Mouse (Mus musculus) limb, embryonic 14.5 days (tissue): Measurements from ENCODE around the gene Fam234b. TPM values are rescaled to one million over a fixed set of nuclear protein-coding genes. Genes with fewer than 3 reads are reported as not detected.

ENCODE experiments used
- ATAC-seq: fragments of 200-750 bp; cut with Nextera tagmentation; 2 replicates; pipeline ENCODE4 v1.8.0; 2017; ENCODE audit warnings: low read depth, moderate number of reproducible peaks, moderate TSS enrichment; ENCODE audit not compliant: low FRiP score
- DNase-seq: peaks from one replicate; pipeline ENCODE4 v3.0.0-alpha.2; 2015; ENCODE audit warnings: low spot score
- H3K27ac ChIP-seq: fragments of 300-500 bp; sonication (generic); replicated peaks from 2 replicates; pipeline ENCODE4 v1.5.1; 2014; ENCODE audit warnings: low read depth, mild to moderate bottlenecking, low read length, moderate library complexity, mixed read lengths
- H3K27me3 ChIP-seq: fragments of 300-500 bp; sonication (generic); 2 replicates; pipeline ENCODE4 v1.6.1; 2014; ENCODE audit warnings: low read length, mixed read lengths; ENCODE audit not compliant: control insufficient read depth, insufficient read depth
- H3K36me3 ChIP-seq: fragments of 300-500 bp; sonication (generic); 2 replicates; pipeline ENCODE4 v1.6.1; 2014; ENCODE audit warnings: mild to moderate bottlenecking, low read length, moderate library complexity, mixed read lengths; ENCODE audit not compliant: control insufficient read depth, insufficient read depth
- H3K4me1 ChIP-seq: fragments of 300-500 bp; sonication (generic); 2 replicates; pipeline ENCODE4 v1.6.1; 2014; ENCODE audit warnings: antibody characterized with exemption, low read length, mixed read lengths; ENCODE audit not compliant: control insufficient read depth, insufficient read depth
- H3K4me2 ChIP-seq: fragments of 300-500 bp; sonication (generic); replicated peaks from 2 replicates; pipeline ENCODE4 v1.6.1; 2014; ENCODE audit warnings: low read depth, mild to moderate bottlenecking, low read length, moderate library complexity; ENCODE audit not compliant: severe bottlenecking
- H3K4me3 ChIP-seq: fragments of 300-500 bp; sonication (generic); replicated peaks from 2 replicates; pipeline ENCODE4 v1.5.1; 2014; ENCODE audit warnings: low read length
- H3K9ac ChIP-seq: fragments of 300-500 bp; sonication (generic); 2 replicates; pipeline ENCODE4 v1.6.1; 2014; ENCODE audit warnings: mild to moderate bottlenecking, low read depth, low read length, moderate library complexity; ENCODE audit not compliant: severe bottlenecking
- H3K9me3 ChIP-seq: fragments of 300-500 bp; sonication (generic); 2 replicates; pipeline ENCODE4 v1.6.1; 2016; ENCODE audit warnings: low read length; ENCODE audit not compliant: control insufficient read depth
- POLR2A ChIP-seq: fragments of 200-500 bp; IDR thresholded peaks from 2 replicates; pipeline ENCODE4 v1.8.0; 2012; ENCODE audit warnings: inconsistent platforms, mild to moderate bottlenecking, moderate library complexity, borderline replicate concordance; ENCODE audit not compliant: insufficient read depth, insufficient read length; ENCODE audit errors: extremely low read depth
- WGBS: fragments of 180-500 bp; shearing (Covaris S2); extraction: QIAGEN DNeasy Blood & Tissue Kit; methylation state at CpG from one replicate; pipeline ENCODE4 v1.1.7; 2014; 5-methylcytosine and 5-hydroxymethylcytosine counted together
- polyA plus RNA-seq, 2 experiments: library from polyadenylated mRNA; depleted of rRNA in 1 of 2; stranded (reverse) in 1 of 2; unstranded in 1 of 2; fragments of >200 nt; fragmentation: Nextera tagmentation in 1 of 2; extraction: Ambion mirVana in 1 of 2; gene quantifications; 2 replicates each; pipeline versions ENCODE4 v1.2.1 to v1.2.3; 2012 to 2014

Gene Fam234b
- polyA plus RNA-seq, 2 experiments = 23.9 to 26.2 TPM

DNA sequence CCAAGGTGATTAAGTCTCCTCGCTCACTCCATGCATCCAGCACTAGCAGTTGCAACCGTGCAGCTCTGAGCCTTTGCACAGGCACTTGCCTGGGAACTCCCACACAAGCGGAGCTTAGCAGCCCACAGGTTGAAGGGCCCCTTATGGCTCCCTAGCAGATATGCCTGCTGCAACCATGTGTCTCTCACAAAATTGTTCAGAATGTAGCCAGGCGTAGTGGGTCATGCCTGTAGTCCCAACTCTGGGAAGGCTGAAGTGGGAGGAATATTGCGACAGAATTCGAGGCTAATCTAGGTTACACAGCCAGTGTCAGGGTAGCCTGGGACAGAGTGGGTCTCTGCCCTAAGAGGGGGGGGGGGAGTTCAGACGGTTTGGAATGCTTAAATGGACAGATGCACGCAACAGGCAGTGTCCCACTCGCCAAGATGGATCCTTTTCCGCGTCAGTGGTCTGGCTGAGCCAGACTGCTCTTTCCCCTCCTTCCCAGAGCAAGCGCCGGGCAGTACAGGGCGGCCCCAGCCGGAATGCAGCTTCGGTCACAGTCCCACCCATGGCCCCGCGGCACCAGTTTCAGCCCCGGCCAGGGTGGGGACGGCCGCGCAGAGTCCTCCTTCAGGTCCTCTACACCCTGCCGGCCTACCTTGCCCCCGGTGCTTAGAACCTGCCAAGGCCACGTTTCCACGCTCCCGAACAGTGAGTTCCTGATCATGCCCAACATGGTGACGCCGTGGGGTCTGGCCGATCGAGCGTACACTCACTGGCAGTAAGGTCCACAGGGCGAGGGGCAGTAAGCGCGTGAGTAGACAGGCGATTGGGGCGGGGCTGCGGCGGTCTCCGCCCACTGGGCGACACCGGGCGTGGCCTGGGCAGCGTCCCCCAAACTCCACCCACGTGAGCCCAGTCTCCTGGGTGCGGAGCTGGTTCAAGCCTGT is 30.1 kb upstream of the Fam234b start:
- peak overlapping the region; percentile 78 for H3K9ac ChIP-seq
- peak overlapping the region; percentile 58 for H3K27ac ChIP-seq
- peak; percentile 76 for DNase-seq
- peak; percentile 93 for ATAC-seq
- H3K4me2 ChIP-seq = peak overlapping the region; percentile 83
- no peaks in the 10 kb centered on the region for H3K9me3 ChIP-seq
- no peaks in the 10 kb centered on the region for H3K36me3 ChIP-seq
- 0 out of 2 replicates have a peak, but pooled peaks have one; percentile 49 for TF ChIP-seq POLR2A
- H3K27me3 ChIP-seq = no peaks in the 10 kb centered on the region
- 4% methylated on average over 39 of the region's 46 CpGs for WGBS
- peak overlapping the region; percentile 65 for H3K4me3 ChIP-seq
- H3K4me1 ChIP-seq = 0 out of 2 replicates have a peak, but pooled peaks cover 4% of the 10 kb centered on the region

DNA sequence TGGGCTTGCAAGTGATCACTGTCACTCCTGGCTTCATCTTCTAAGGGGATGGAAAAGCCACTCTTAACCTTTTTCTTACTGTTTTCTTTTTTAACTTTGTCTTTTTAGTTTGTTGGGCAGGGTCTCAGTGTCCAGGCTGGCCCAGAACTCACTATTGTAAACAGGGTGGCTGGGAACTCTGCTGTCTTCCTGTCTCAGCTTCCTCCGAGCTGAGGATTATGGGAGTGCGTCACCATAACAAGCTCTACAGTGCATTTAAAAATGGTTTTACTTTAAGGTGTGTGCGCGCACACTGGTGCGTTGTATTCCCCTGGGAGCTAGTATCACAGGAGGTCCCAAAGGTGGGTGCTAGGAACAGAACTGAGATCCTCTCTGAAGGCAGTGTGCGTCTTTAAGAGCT is 29.3 kb upstream of the Fam234b start:
- 0 out of 2 replicates have a peak, but pooled peaks cover 4% of the 10 kb centered on the region for H3K4me1 ChIP-seq
- 74% methylated on average over 6 of the region's 6 CpGs for WGBS
- peak overlapping the region; percentile 83 for H3K4me2 ChIP-seq
- ATAC-seq = peak; percentile 12
- H3K9me3 ChIP-seq = no peaks in the 10 kb centered on the region
- H3K36me3 ChIP-seq = no peaks in the 10 kb centered on the region
- no peak overlapping the region for H3K27ac ChIP-seq
- H3K4me3 ChIP-seq = peak overlapping the region; percentile 65
- no peaks in the 10 kb centered on the region for H3K27me3 ChIP-seq
- peak overlapping the region; percentile 78 for H3K9ac ChIP-seq
- no peak for DNase-seq
- TF ChIP-seq POLR2A = no peak

DNA sequence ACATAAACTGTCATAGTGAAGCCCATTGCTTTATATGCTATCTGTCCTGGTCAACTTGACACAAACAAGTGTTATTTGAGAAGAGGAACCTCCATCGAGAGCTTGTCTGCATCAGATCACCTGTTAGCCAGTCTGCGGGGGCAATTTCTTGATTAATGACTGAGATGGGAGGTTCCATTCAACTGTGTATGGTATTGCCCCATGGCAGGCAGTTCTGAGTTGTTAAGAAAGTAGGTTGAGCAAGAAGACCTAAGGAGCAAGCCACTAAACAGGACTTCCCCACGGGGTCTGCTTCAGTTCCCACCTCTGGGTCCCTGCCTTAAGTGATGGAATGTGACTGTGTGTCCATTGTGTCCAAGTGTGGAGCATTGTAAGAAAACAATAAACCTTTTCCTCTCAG is 28.5 kb upstream of the Fam234b start:
- WGBS = 82% methylated on average over 3 of the region's 3 CpGs
- H3K9me3 ChIP-seq = no peaks in the 10 kb centered on the region

DNA sequence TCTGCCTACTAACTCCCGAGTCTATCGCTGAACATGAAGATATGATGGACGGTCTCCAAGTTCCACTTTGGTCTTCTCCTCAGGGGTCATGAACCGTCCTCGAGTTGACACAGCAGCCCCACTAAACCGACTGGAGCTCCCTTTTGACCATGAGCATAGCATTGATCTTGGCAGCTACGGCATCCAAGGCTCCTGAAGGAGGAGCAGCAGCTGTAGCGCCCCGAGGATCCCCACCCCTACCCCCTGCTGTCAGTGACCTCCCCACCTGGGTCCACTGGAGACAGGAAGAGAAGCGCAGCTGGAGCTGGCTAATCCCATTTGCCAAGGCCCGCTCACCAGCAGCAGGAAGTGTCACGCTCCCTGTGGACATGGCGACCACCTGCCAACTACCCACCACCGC is 26.0 kb upstream of the Fam234b start:
- DNase-seq (no peak), ATAC-seq (no peak)
- no peak overlapping the region for H3K4me3 ChIP-seq
- H3K27ac ChIP-seq = no peak overlapping the region
- no peaks in the 10 kb centered on the region for H3K9me3 ChIP-seq
- 0 out of 2 replicates have a peak, but pooled peaks cover 4% of the 10 kb centered on the region for H3K4me1 ChIP-seq
- TF ChIP-seq POLR2A = no peak
- no peak overlapping the region for H3K4me2 ChIP-seq
- no peaks in the 10 kb centered on the region for H3K27me3 ChIP-seq
- no peak overlapping the region for H3K9ac ChIP-seq
- H3K36me3 ChIP-seq = no peaks in the 10 kb centered on the region
- 67% methylated on average over 14 of the region's 14 CpGs for WGBS

More for the DNA sequence above, 28.5 kb upstream of the Fam234b start:
- Histone ChIP-seq H3K9ac (no peak overlapping the region), H3K27ac (no peak overlapping the region), H3K4me2 (no peak overlapping the region), H3K36me3 (no peaks in the 10 kb centered on the region), H3K4me3 (no peak overlapping the region), H3K27me3 (no peaks in the 10 kb centered on the region), H3K4me1 (0 out of 2 replicates have a peak, but pooled peaks cover 4% of the 10 kb centered on the region)
- ATAC-seq (no peak), DNase-seq (no peak)
- TF ChIP-seq POLR2A = no peak

DNA sequence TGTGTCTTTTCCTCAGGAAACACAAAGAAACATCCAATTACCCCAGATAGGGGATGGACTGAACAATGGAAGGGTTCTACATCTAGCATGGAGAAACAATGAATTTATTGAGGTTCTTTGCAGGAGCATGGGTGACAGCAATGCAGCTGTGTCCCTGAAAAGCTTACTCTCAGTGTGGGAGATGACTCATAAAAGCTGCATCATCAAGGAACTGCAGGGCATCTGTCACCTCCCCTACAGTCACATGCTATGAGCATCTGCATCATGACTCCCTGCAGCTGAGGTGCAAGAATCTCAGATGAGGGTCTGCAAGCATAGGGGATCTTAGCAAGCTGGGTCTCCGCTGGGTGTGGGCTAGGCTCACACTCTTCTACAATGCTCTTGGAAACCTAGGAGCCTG is 22.8 kb upstream of the Fam234b start:
- Histone ChIP-seq H3K9ac (no peak overlapping the region), H3K36me3 (no peaks in the 10 kb centered on the region), H3K27me3 (no peaks in the 10 kb centered on the region), H3K4me3 (no peak overlapping the region), H3K27ac (no peak overlapping the region), H3K4me2 (no peak overlapping the region), H3K4me1 (no peaks in the 10 kb centered on the region), H3K9me3 (no peaks in the 10 kb centered on the region)
- WGBS = 100% methylated on average over 1 of the region's 1 CpGs
- TF ChIP-seq POLR2A = no peak
- DNase-seq (no peak), ATAC-seq (no peak)
